Mouse (Mus musculus) liver, embryonic 15.5 days (tissue): ENCODE data around the gene Rbm26. TPM values are rescaled to one million over a fixed set of nuclear protein-coding genes. Genes with fewer than 3 reads are reported as not detected.

ENCODE experiments used
- ATAC-seq: fragments of 200-750 bp; cut with Nextera tagmentation; 2 replicates; pipeline ENCODE4 v1.8.0; 2017; ENCODE audit warnings: moderate number of reproducible peaks, mild to moderate bottlenecking, moderate library complexity; ENCODE audit not compliant: insufficient read depth
- H3K27ac ChIP-seq: fragments of 300-500 bp; sonication (generic); replicated peaks from 2 replicates; pipeline ENCODE4 v1.5.1; 2015; ENCODE audit warnings: mild to moderate bottlenecking, inconsistent platforms
- H3K27me3 ChIP-seq: fragments of 300-500 bp; sonication (generic); 2 replicates; pipeline ENCODE4 v1.6.1; 2015; ENCODE audit warnings: mild to moderate bottlenecking, inconsistent platforms
- H3K36me3 ChIP-seq: fragments of 300-500 bp; sonication (generic); replicated peaks from 2 replicates; pipeline ENCODE4 v1.6.1; 2015; ENCODE audit warnings: moderate library complexity, mild to moderate bottlenecking, inconsistent platforms
- H3K4me1 ChIP-seq: fragments of 300-500 bp; sonication (generic); replicated peaks from 2 replicates; pipeline ENCODE4 v1.6.1; 2015; ENCODE audit warnings: inconsistent platforms
- H3K4me2 ChIP-seq: fragments of 300-500 bp; sonication (generic); 2 replicates; pipeline ENCODE4 v1.6.1; 2015; ENCODE audit warnings: moderate library complexity, mild to moderate bottlenecking, inconsistent platforms
- H3K4me3 ChIP-seq: fragments of 300-500 bp; sonication (generic); replicated peaks from 2 replicates; pipeline ENCODE4 v1.5.1; 2015; ENCODE audit warnings: mild to moderate bottlenecking, inconsistent platforms
- H3K9ac ChIP-seq: fragments of 300-500 bp; sonication (generic); 2 replicates; pipeline ENCODE4 v1.6.1; 2015; ENCODE audit warnings: moderate library complexity, mild to moderate bottlenecking, inconsistent platforms
- H3K9me3 ChIP-seq: fragments of 300-500 bp; sonication (generic); replicated peaks from 2 replicates; pipeline ENCODE4 v1.6.1; 2016; ENCODE audit warnings: inconsistent platforms
- WGBS: fragments of 180-500 bp; shearing (Covaris S2); methylation state at CpG from one replicate; pipeline ENCODE4 v1.1.7; 2015; ENCODE audit warnings: mixed read lengths; ENCODE audit not compliant: insufficient replicate concordance; 5-methylcytosine and 5-hydroxymethylcytosine counted together
- polyA plus RNA-seq: library from polyadenylated mRNA; unstranded; fragments of >200 nt; fragmentation: Nextera tagmentation; extraction: Ambion mirVana; gene quantifications from 2 replicates; pipeline ENCODE4 v1.2.1, GENCODE M21; 2015

The Rbm26 gene
- polyA plus RNA-seq, 1 experiment from 2014 or later: 6.9 TPM

DNA sequence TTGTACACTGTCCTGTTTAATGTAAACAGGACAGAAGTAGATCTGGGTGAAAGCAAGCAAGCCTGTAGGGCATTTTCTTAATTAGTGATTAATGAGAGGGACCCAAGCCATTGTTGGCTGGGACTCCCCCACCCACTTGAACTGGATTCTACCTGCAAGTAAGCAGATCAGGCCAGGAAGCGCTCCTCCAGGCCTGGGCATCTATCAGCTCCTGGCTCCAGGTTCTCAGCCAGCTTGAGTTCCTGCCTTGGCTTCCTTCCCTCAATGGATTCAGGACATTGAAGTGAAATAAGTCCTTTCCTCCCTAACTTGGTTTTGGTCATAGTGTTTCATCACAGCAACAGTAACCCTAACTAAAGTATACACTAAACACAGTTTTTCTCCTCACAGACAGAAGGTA is 9.9 kb downstream of the Rbm26 start:
- ATAC-seq: no peak
- H3K9ac ChIP-seq: no peak overlapping the region
- 92% methylated on average over 1 of the region's 1 CpGs for WGBS

DNA sequence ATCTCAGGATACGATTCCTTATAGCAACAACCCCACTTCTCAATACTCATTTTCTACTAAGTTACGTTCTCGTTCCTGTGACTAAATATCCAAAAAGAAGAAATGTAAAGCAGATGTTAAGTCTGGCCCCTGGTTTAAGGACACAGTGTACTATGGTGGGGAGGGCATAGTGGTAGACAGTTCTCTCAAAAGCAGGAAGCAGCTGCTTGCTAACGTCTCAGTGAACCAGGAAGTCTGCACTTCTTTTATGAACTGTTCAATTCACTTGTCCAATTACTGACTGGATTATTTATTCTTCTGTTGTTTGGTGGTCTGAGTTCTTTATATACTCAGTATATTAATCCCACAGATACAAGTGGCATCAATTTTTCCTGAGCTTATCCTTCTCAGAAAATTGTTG is 12.3 kb downstream of the Rbm26 start:
- no peak overlapping the region for H3K9ac ChIP-seq
- 44% methylated on average over 4 of the region's 4 CpGs for WGBS
- H3K36me3 ChIP-seq: 0 out of 2 replicates have a peak, but pooled peaks cover 3% of the 10 kb centered on the region
- no peak for ATAC-seq
- H3K9me3 ChIP-seq: no peaks in the 10 kb centered on the region
- no peak overlapping the region for H3K27ac ChIP-seq
- no peaks in the 10 kb centered on the region for H3K27me3 ChIP-seq
- peaks cover 4% of the 10 kb centered on the region for H3K4me1 ChIP-seq
- H3K4me3 ChIP-seq: no peak overlapping the region
- H3K4me2 ChIP-seq: no peak overlapping the region

More for the DNA sequence above, 9.9 kb downstream of the Rbm26 start:
- no peak overlapping the region for H3K4me2 ChIP-seq
- H3K4me1 ChIP-seq: peaks cover 4% of the 10 kb centered on the region
- H3K27me3 ChIP-seq: no peaks in the 10 kb centered on the region
- no peak overlapping the region for H3K4me3 ChIP-seq
- no peaks in the 10 kb centered on the region for H3K36me3 ChIP-seq
- no peaks in the 10 kb centered on the region for H3K9me3 ChIP-seq
- H3K27ac ChIP-seq: no peak overlapping the region

DNA sequence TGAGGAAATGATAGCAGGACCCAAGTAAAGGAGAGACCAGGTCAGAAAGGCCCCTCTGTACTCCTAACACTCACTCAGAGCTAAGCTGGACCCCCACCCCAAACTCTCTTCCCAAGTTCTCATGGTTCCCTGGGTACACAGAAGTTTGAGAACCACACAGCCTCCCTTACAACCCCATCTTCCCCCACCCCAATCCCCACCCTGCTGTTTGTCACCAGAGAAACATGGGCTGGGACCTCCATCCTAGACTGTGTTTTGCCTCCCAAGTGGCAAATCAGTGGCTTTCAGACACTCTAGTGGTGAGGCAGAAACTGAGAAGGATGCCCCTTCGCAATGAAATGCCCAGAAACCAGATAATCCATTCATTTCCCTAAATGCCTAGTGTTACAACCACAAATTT is 15.8 kb downstream of the Rbm26 start:
- 92% methylated on average over 1 of the region's 1 CpGs for WGBS
- no peak overlapping the region for H3K9ac ChIP-seq
- H3K27ac ChIP-seq: no peak overlapping the region
- no peaks in the 10 kb centered on the region; the same call in 1 of the 2 replicates for H3K4me1 ChIP-seq
- H3K36me3 ChIP-seq: peaks cover 20% of the 10 kb centered on the region
- H3K9me3 ChIP-seq: no peaks in the 10 kb centered on the region
- H3K4me3 ChIP-seq: no peak overlapping the region
- H3K27me3 ChIP-seq: no peaks in the 10 kb centered on the region
- no peak for ATAC-seq
- H3K4me2 ChIP-seq: no peak overlapping the region

DNA sequence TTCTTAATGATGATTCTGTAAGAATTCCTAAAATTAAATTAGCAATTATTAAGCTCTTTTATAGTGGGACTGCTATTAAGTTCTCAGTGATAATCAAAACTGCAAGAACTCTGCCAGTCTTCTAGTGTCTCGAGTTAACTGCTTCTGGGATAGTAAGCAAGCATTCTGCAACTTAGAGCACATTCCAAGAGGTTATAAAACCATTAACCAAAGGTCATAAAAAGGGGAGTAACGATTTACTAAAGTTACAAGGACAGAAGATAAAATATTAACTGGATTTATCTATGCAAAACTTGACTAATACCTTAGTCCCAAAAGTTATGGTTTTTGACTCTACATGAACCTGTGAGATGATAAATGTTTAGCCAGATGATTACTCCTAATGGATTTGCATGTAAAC is 18.6 kb downstream of the Rbm26 start:
- no peak for ATAC-seq
- Histone ChIP-seq H3K4me3 (no peak overlapping the region), H3K9me3 (no peaks in the 10 kb centered on the region), H3K9ac (no peak overlapping the region), H3K36me3 (peaks cover 26% of the 10 kb centered on the region), H3K4me1 (no peaks in the 10 kb centered on the region; the same call in 1 of the 2 replicates), H3K27me3 (no peaks in the 10 kb centered on the region), H3K4me2 (no peak overlapping the region), H3K27ac (no peak overlapping the region)
- 65% methylated on average over 2 of the region's 2 CpGs for WGBS

DNA sequence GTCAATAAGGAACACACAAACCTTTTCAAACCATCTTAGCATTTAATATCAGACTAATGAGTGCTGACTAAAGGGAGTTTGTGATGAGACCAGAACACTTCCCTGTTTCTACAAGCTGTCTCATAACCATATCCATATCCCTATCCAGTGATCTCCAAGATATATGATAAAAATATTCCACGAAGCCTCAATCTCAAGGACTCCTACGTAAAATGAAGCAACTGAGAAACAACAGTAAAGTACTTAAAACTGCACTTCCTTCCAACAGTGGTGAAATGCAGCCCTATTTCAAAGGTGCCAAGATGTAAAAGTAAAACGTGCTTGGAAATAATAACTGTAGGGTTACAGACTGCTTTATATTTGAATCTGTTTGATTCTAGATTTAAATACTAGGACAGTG is 43.1 kb downstream of the Rbm26 start:
- Histone ChIP-seq H3K4me3 (no peak overlapping the region), H3K27ac (no peak overlapping the region), H3K4me1 (no peaks in the 10 kb centered on the region), H3K36me3 (peaks cover 21% of the 10 kb centered on the region), H3K4me2 (no peak overlapping the region), H3K27me3 (no peaks in the 10 kb centered on the region), H3K9ac (no peak overlapping the region), H3K9me3 (no peaks in the 10 kb centered on the region)
- no peak for ATAC-seq
- 79% methylated on average over 3 of the region's 3 CpGs for WGBS

DNA sequence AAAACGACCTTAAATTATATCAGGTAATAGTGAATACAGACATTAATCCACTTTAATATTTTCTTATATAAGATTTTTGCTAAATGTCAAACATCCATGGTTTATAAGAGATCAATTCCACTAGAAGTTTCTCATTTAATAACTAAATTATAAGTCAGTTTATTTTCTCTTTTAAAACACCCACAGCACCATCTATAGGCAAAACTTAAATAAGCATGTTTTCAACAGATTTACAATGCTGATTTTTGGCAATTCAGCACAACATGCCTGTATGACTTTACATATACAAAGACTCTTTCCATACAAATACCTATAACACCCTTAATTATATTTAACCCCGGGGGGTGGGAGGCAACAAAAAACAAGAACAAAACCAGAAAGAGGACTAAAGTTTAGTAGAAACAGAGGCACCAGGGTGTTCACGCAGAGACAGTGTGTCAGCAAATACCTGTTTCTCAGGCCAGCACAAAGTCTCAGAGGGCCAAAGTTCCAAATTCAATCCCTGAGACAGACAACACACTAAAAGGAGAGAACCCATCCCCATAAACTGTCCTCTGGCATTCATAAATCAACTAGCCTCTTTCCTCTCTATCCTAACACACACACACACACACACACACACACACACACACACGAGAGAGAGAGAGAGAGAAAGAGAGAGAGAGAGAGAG is 49.3 kb downstream of the Rbm26 start:
- Histone ChIP-seq H3K4me1 (no peaks in the 10 kb centered on the region), H3K4me3 (no peak overlapping the region), H3K27me3 (no peaks in the 10 kb centered on the region), H3K27ac (no peak overlapping the region), H3K4me2 (no peak overlapping the region), H3K9me3 (no peaks in the 10 kb centered on the region), H3K36me3 (peaks cover 33% of the 10 kb centered on the region), H3K9ac (no peak overlapping the region)
- no peak for ATAC-seq
- whole genome bisulfite sequencing: 68% methylated on average over 4 of the region's 4 CpGs

DNA sequence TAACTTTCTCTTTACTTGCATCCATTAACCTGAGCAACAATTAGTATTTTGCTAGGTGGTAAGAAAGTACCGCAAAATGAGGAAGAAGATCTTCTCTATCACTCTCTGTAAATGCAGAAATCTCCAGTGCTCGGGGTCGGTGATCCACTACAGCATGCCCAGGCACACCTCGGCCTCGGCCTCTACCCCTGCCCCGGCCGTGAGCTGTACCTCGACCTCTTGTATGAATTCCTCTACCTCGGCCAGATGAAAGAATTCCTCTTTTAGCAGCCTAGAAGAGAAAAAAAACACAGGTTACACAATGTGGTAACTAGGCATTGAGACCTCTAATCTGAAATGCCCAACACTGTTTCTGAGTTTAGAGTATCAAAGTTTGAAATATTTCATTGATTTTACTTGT is 52.6 kb downstream of the Rbm26 start:
- WGBS: 78% methylated on average over 9 of the region's 9 CpGs
- H3K36me3 ChIP-seq: peaks cover 31% of the 10 kb centered on the region
- H3K9me3 ChIP-seq: no peaks in the 10 kb centered on the region
- peak; percentile 42; the same call in 1 of the 2 replicates for ATAC-seq
- H3K4me1 ChIP-seq: no peaks in the 10 kb centered on the region
- no peak overlapping the region for H3K9ac ChIP-seq
- no peak overlapping the region for H3K4me2 ChIP-seq
- H3K4me3 ChIP-seq: no peak overlapping the region
- H3K27ac ChIP-seq: no peak overlapping the region
- no peaks in the 10 kb centered on the region for H3K27me3 ChIP-seq

DNA sequence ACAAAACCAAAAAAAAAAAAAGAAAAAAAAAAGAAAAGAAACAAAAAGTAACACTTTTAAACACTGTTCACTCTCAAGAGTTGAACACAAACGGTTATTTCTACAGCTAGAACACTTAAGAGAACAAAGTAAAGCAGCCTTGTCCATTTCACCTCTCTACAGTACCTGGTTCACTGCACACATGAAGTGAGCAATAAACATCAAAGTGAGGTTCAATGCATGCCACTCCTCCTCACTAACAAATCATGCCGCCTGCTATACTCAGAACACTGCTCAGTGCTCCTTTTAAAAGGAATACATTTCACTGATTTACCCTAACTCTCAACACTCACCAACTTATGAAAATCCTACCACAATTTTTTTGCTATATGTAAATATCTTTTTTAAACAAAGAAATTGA is 61.7 kb downstream of the Rbm26 start:
- H3K27me3 ChIP-seq: no peaks in the 10 kb centered on the region
- H3K9me3 ChIP-seq: no peaks in the 10 kb centered on the region
- H3K4me3 ChIP-seq: no peak overlapping the region
- no peak for ATAC-seq
- H3K27ac ChIP-seq: no peak overlapping the region
- no peaks in the 10 kb centered on the region for H3K4me1 ChIP-seq
- WGBS: 79% methylated on average over 2 of the region's 2 CpGs
- H3K4me2 ChIP-seq: no peak overlapping the region
- H3K36me3 ChIP-seq: peaks cover 18% of the 10 kb centered on the region
- H3K9ac ChIP-seq: no peak overlapping the region

DNA sequence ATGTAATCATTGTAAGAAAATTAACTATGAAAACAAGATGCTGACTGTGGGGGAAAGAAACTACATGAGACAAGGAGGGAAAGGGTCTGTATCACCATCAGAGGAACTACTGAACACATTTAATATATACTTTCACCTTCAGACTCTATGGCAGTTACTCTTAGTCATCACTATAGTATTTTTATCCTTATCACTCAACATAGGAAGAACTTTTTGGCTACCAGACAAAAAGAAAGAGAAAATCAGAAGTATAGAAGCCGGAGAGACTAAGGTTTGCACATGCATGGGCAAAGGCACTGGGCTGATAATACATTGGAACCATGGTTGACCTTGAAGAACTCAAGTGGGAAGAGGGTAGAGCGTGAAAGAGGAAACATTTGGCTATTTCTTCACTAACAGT is 70.9 kb downstream of the Rbm26 start:
- Histone ChIP-seq H3K4me2 (no peak overlapping the region), H3K9ac (no peak overlapping the region), H3K27me3 (no peaks in the 10 kb centered on the region), H3K9me3 (no peaks in the 10 kb centered on the region), H3K4me3 (no peak overlapping the region), H3K27ac (no peak overlapping the region), H3K36me3 (peaks cover 4% of the 10 kb centered on the region; the same call in 1 of the 2 replicates), H3K4me1 (no peaks in the 10 kb centered on the region)
- no peak for ATAC-seq
- WGBS: 74% methylated on average over 2 of the region's 2 CpGs

DNA sequence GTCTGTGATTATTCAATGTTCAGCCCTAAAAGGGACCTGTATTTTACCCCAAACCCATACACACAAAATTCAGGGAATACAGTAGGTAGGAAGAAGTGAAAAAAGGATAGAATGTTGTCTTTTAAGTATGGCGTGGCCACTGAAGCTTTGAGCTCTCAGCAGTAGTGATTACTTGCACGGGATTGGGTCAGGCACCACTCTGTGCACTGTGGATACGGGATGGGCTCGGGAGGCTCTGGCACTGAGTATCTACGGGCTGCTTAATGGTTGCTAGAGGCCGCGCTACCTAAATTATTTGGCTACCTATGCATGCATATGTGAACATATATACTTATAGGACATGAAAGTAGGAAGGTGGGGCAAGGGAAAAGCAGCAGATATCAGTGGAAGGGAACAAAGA is 78.3 kb downstream of the Rbm26 start:
- Histone ChIP-seq H3K9ac (no peak overlapping the region), H3K4me2 (no peak overlapping the region), H3K4me3 (no peak overlapping the region), H3K27ac (no peak overlapping the region), H3K27me3 (no peaks in the 10 kb centered on the region), H3K36me3 (no peaks in the 10 kb centered on the region), H3K9me3 (no peaks in the 10 kb centered on the region), H3K4me1 (no peaks in the 10 kb centered on the region)
- ATAC-seq: no peak
- WGBS: 64% methylated on average over 7 of the region's 7 CpGs

DNA sequence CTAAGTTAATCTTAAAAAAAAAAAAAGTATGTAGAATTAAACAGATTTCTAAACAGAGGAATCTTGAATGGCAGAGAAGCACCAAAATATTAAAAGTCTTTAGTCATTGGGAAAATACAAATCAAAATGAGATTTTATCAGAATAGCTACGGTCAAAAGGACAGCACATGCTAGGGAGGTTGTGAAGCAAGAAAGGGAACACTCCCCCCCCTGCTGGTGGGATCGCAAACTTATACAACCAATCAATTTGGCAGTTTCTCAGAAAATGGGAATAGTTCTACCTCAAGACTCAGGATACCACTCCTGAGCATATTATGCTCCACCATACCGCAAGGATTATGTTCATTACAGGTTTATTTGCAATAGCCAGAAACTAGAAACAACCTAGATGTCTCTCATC is 80.9 kb downstream of the Rbm26 start:
- H3K27me3 ChIP-seq: no peaks in the 10 kb centered on the region
- ATAC-seq: no peak

DNA sequence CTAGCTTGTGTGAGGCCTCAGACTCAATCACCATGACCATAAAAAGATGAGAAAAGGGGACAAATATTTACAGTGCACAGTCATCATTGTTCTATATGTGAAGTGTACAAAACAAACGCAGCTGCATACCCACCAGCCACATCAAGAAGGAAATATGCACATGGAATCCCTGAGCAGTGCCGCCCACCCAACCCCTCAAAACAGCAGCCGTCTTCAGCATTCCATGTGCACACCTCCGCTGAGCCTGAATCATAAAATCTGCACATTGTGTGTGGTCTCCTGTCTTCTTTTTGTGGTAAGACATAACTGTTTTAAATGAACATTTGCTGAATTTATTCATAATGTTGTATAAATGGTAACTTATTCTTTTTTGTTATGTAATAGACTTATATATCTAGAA is 90.1 kb downstream of the Rbm26 start:
- Histone ChIP-seq H3K27ac (no peak overlapping the region), H3K9ac (no peak overlapping the region), H3K36me3 (no peaks in the 10 kb centered on the region), H3K4me1 (no peaks in the 10 kb centered on the region), H3K4me3 (no peak overlapping the region), H3K4me2 (no peak overlapping the region), H3K9me3 (no peaks in the 10 kb centered on the region), H3K27me3 (no peaks in the 10 kb centered on the region)
- 64% methylated on average over 4 of the region's 4 CpGs for WGBS
- no peak for ATAC-seq

More for the DNA sequence above, 80.9 kb downstream of the Rbm26 start:
- no peak overlapping the region for H3K4me3 ChIP-seq
- 42% methylated on average over 3 of the region's 3 CpGs for WGBS
- H3K4me1 ChIP-seq: no peaks in the 10 kb centered on the region
- no peaks in the 10 kb centered on the region for H3K9me3 ChIP-seq
- H3K9ac ChIP-seq: no peak overlapping the region
- H3K27ac ChIP-seq: no peak overlapping the region
- no peak overlapping the region for H3K4me2 ChIP-seq
- H3K36me3 ChIP-seq: no peaks in the 10 kb centered on the region
